Mouse (Mus musculus) spleen, adult 2 months (tissue): ENCODE results near the gene Nosip.

Experiments
- CTCF ChIP-seq: fragments of 200-500 bp; IDR thresholded peaks from 2 replicates; pipeline ENCODE4 v1.5.1; 2011; ENCODE audit warnings: mild to moderate bottlenecking, inconsistent platforms; ENCODE audit not compliant: insufficient read depth, insufficient read length, insufficient replicate concordance; ENCODE audit errors: extremely low read depth
- POLR2A ChIP-seq: fragments of 200-500 bp; IDR thresholded peaks from 2 replicates; pipeline ENCODE4 v1.6.1; 2011; ENCODE audit warnings: low read depth, low read length, inconsistent platforms

DNA sequence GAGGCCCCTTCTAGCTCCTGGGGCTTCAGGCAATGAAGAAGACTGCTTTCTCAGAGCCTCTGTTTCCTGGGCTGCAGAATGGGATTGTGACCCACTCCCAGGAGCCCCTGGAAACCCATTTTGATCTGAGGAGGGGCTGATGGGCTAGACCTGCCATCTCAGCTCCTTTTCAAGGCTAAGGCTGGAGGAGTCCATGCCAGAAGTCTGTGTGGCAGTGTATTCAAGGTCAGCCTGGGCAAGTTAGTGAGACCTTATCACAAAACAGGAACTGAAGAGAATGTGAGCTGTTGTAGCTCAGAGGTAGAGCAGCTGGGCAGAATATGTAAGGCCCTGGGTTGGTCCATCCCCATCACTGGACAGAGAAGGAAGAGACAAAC is 5.3 kb upstream of the Nosip start:
- TF ChIP-seq POLR2A (no peak), CTCF (no peak)
